Mouse (Mus musculus) kidney, embryonic 16.5 days (tissue): ENCODE measurements around the gene Gpr15. TPM values are rescaled to one million over a fixed set of nuclear protein-coding genes. Genes with fewer than 3 reads are reported as not detected.

Source experiments
- microRNA-seq: library from miRNA; unstranded; fragments of <30 nt; microRNA quantifications from one replicate; pipeline ENCODE4, GENCODE M21; 2016
- polyA plus RNA-seq: library from polyadenylated mRNA; unstranded; fragments of >200 nt; fragmentation: Nextera tagmentation; extraction: Ambion mirVana; gene quantifications from 2 replicates; pipeline ENCODE4 v1.2.1, GENCODE M21; 2015

Gpr15 gene
- polyA plus RNA-seq, 1 experiment from 2014 or later, result not detected

Small RNAs within 50 kb of the gene (microRNA-seq; reads per million reads assigned to microRNA genes)
- not detected for gene Gm27564

Other genes starting within 250 kb of the Gpr15 start
- 80.5 and 89.9 TPM in 2 replicates for gene St3gal6, start 194.8 kb downstream of the Gpr15 start, polyA plus RNA-seq
- gene Gm813, start 102.1 kb downstream of the Gpr15 start, polyA plus RNA-seq, result not detected in 2 replicates
- gene E330017A01Rik, start 80.3 kb downstream of the Gpr15 start, polyA plus RNA-seq, result not detected in 2 replicates
- gene Cpox, start 48.8 kb downstream of the Gpr15 start, polyA plus RNA-seq, result 34.5 and 42.7 TPM in 2 replicates
- gene Cldnd1, start 8.8 kb upstream of the Gpr15 start, polyA plus RNA-seq, result 124 TPM in 2 replicates
- gene Olfr172, start 44.1 kb upstream of the Gpr15 start, polyA plus RNA-seq, result not detected in 2 replicates
- not detected in 2 replicates for gene Olfr173, start 81.2 kb upstream of the Gpr15 start, polyA plus RNA-seq
- not detected in 2 replicates for gene Olfr175-ps1, start 107.7 kb upstream of the Gpr15 start, polyA plus RNA-seq
- not detected in 2 replicates for gene Olfr177, start 155.7 kb upstream of the Gpr15 start, polyA plus RNA-seq
- gene Olfr178, start 173.0 kb upstream of the Gpr15 start, polyA plus RNA-seq, result not detected in 2 replicates
- gene Olfr181, start 209.7 kb upstream of the Gpr15 start, polyA plus RNA-seq, result not detected in 2 replicates
- not detected in 2 replicates for gene Olfr180, start 210.3 kb upstream of the Gpr15 start, polyA plus RNA-seq